10 mouse cellular contexts compared by ENCODE assay signal in the genomic region with DNA sequence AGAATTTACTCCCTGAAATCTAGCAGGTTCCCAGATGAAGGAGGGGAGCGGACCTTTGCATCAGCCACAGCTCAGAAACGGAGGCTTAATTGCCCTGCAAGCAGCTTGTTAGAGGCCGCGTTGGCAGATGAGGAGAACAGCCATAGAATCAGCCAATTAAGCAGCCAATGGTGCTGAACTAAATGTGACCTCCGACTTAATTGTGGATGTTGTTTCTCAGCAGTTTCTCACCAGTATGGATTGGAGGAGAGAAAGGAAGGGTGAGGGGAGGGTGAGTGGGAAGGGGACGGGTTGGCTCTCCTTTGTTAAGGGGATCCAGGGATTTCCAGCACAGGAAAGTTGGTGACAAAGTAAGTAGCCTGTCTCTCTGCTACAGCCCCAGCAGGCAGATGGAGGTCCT.
DNase-seq lines count a peak whose midpoint lies in the region; TF ChIP-seq lines count a peak whose summit lies in the region.
"Had no signal": no experiment of that assay in that cellular context is flagged by ENCODE, and none has a peak within 500 bp of the region (broad histone marks: within the 10 kb centered on the region; RNA-seq: fewer than 3 reads in every experiment).

No protein-coding gene starts in this region.

- no peaks in the 10 kb centered on the region for H3K9me3 ChIP-seq in hindbrain, embryonic 10.5 days
- H3K9me3 ChIP-seq in limb, embryonic 10.5 days (replicated peaks) = no peaks in the 10 kb centered on the region
- H3K9me3 ChIP-seq: heart, embryonic 13.5 days had no signal

- H3K36me3 ChIP-seq in kidney, adult 2 months (ENCODE audit: control insufficient read depth, insufficient read depth, low read length) = no peaks in the 10 kb centered on the region
- H3K36me3 ChIP-seq in hindbrain, embryonic 10.5 days = no peaks in the 10 kb centered on the region
- no peaks in the 10 kb centered on the region for H3K36me3 ChIP-seq in limb, embryonic 10.5 days
- no peaks in the 10 kb centered on the region for H3K36me3 ChIP-seq in small intestine, adult 2 months (ENCODE audit: control insufficient read depth, insufficient read depth, low read length)
- H3K36me3 ChIP-seq: heart, embryonic 13.5 days had no signal

- intact Hi-C loops in left cerebral cortex, postnatal 10 days (cut with DNase I) = no loop called here

- DNase-seq in kidney, adult 2 months = peak; percentile 32
- no peak for DNase-seq in kidney, adult 18-20 months
- DNase-seq in hindbrain, embryonic 10.5 days (ENCODE audit: low spot score) = no peak
- peak; percentile 66 for DNase-seq in limb, embryonic 10.5 days (ENCODE audit: low spot score)
- no peak for DNase-seq in left cerebral cortex, postnatal 10 days (ENCODE audit: extremely low spot score in 1 of 2, low spot score in 2 of 2)
- DNase-seq in spleen, adult 18-20 months = no peak
- no peak for DNase-seq in cerebellum, adult 9-10 months

- no peak overlapping the region for H3K27ac ChIP-seq in kidney, adult 2 months (ENCODE audit: insufficient read depth, low read depth, low read length)
- H3K27ac ChIP-seq in hindbrain, embryonic 10.5 days = peak overlapping the region; percentile 84
- peak overlapping the region; percentile 86 for H3K27ac ChIP-seq in limb, embryonic 10.5 days
- peak overlapping the region; percentile 59; the same call in 1 of the 2 replicates for H3K27ac ChIP-seq in small intestine, adult 2 months (ENCODE audit: insufficient read depth, low read depth, low read length)
- H3K27ac ChIP-seq: heart, embryonic 13.5 days had no signal

- no peak for TF ChIP-seq POLR2A in kidney, adult 2 months (IDR thresholded peaks at IDR 0.05; ENCODE audit: low read depth, low read length)
- no peak for TF ChIP-seq POLR2A in small intestine, adult 2 months (IDR thresholded peaks at IDR 0.05; ENCODE audit: low read depth, low read length)

- no peaks in the 10 kb centered on the region for H3K27me3 ChIP-seq in kidney, adult 2 months (replicated peaks; ENCODE audit: control insufficient read depth, insufficient read depth, low read length)
- no peaks in the 10 kb centered on the region for H3K27me3 ChIP-seq in hindbrain, embryonic 10.5 days (ENCODE audit: insufficient read depth, poor library complexity, severe bottlenecking)
- no peaks in the 10 kb centered on the region for H3K27me3 ChIP-seq in limb, embryonic 10.5 days (ENCODE audit: low read depth, poor library complexity, severe bottlenecking)
- no peaks in the 10 kb centered on the region for H3K27me3 ChIP-seq in small intestine, adult 2 months (ENCODE audit: control insufficient read depth, insufficient read depth, low read length)

- 32% methylated on average over 6 of the region's 6 CpGs for WGBS in kidney, adult 2 months
- 26% methylated on average over 6 of the region's 6 CpGs for WGBS in hindbrain, embryonic 10.5 days
- WGBS in limb, embryonic 10.5 days = 7% methylated on average over 6 of the region's 6 CpGs
- WGBS in small intestine, adult 2 months = 63% methylated on average over 6 of the region's 6 CpGs

- no peak for TF ChIP-seq CTCF in kidney, adult 2 months (conservative IDR thresholded peaks at IDR 0.05; ENCODE audit: insufficient read depth, insufficient read length, low read depth, low read length)
- no peak for TF ChIP-seq CTCF in small intestine, adult 2 months (IDR thresholded peaks at IDR 0.05; ENCODE audit: extremely low read depth, insufficient read length, insufficient replicate concordance, low read depth, low read length)

- H3K4me3 ChIP-seq in kidney, adult 2 months (ENCODE audit: insufficient read depth, low read depth, low read length) = no peak overlapping the region
- H3K4me3 ChIP-seq in hindbrain, embryonic 10.5 days = no peak overlapping the region
- H3K4me3 ChIP-seq in limb, embryonic 10.5 days = no peak overlapping the region
- no peak overlapping the region for H3K4me3 ChIP-seq in small intestine, adult 2 months (ENCODE audit: low read depth, low read length)
- H3K4me3 ChIP-seq: heart, embryonic 13.5 days; myocyte had no signal

- no peaks in the 10 kb centered on the region for H3K4me1 ChIP-seq in kidney, adult 2 months (ENCODE audit: control insufficient read depth, insufficient read depth, low read length)
- H3K4me1 ChIP-seq in hindbrain, embryonic 10.5 days (replicated peaks) = peaks cover 54% of the 10 kb centered on the region
- peaks cover 38% of the 10 kb centered on the region for H3K4me1 ChIP-seq in limb, embryonic 10.5 days
- peaks cover 25% of the 10 kb centered on the region for H3K4me1 ChIP-seq in small intestine, adult 2 months (ENCODE audit: control insufficient read depth, insufficient read depth, insufficient read length, low read length)
- H3K4me1 ChIP-seq: heart, embryonic 13.5 days had no signal

Comparison
In these comparisons a context has a peak if more than half of its experiments do, and no peak if none do; other contexts are left out.
1. DNase-seq: peak in kidney, adult 2 months (single experiment) and limb, embryonic 10.5 days (single experiment); none in kidney, adult 18-20 months (single experiment), hindbrain, embryonic 10.5 days (single experiment), left cerebral cortex, postnatal 10 days (0 of 2), spleen, adult 18-20 months (0 of 2) and cerebellum, adult 9-10 months (single experiment).